Mouse (Mus musculus): ENCODE measurements around the gene B130006D01Rik.
"Not testable (repeated sequence)": the region's sequence is repeated elsewhere in the genome, so short reads cannot be mapped to it uniquely, and the experiment has no call there.

Gene B130006D01Rik

DNA sequence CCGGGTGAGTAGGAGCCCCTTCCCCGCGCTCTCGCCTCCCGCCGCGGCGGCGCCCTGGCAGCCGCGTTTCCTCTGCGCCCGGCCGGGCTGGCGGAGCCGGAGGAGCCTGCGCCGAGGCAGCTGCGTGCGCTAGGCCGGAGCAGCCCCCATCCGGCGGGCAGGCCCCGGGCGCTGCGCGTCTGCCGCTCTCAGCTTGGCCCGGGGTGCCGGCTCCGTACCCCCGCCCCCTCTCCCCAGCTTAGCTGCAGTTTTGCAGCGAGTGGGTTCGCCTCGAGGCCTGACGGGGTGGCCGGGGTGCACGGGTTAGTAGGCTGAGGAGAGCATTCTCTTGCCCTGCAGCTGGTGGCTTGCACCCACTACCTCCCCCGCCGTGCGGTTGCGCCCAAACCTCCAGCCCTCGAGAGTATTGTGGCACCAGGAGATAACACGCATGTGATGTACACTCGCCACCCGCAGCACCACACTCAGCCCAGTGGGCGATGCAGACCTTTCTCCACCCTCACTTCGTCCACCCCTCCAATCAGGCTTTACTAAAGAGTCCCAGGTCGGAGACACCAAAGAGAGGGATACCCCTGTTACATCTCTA is 10.1 kb upstream of the B130006D01Rik start:
- peak; percentile 52 for DNase-seq (ENCODE audit: low spot score)

DNA sequence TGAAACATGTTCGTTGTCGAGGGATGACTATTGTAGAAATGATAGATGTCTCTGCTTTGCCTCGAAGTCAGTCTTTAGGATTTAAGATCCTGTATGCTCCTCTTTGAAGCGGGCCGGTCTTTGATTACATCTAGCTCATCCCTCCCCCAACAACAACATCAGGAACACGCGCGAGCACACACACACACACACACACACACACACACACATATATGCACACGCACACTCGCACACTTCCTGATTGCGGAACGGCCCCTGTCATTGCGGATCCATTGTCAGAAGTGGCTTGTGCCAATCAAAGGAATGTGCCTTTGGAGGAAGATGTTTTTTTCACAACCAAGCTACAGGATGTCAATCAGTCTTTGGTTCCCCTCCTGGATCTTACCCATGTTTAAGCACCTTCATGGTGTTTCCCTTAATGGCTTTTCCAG is 9.6 kb upstream of the B130006D01Rik start:
- no peak for DNase-seq (ENCODE audit: low spot score)

DNA sequence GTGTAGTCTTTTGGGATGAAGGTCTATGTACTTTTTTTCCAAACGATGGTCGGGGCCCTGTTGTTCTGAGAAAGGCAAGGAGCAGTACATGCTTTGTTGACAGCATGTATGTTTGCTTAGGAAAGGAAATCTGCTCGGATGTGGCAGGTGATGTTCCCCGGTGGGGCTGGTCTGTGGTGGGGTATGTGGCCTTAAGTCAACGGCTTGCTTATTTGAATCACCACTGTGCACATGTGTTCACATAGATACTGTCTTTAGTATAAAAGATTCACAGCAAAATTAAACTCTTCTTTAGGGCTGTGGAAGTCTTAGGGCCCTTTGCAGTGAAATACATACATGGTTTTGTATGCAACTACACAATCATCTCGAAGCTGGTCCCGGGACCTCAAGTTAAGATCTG is 9.0 kb upstream of the B130006D01Rik start:
- no peak for DNase-seq (ENCODE audit: low spot score)

DNA sequence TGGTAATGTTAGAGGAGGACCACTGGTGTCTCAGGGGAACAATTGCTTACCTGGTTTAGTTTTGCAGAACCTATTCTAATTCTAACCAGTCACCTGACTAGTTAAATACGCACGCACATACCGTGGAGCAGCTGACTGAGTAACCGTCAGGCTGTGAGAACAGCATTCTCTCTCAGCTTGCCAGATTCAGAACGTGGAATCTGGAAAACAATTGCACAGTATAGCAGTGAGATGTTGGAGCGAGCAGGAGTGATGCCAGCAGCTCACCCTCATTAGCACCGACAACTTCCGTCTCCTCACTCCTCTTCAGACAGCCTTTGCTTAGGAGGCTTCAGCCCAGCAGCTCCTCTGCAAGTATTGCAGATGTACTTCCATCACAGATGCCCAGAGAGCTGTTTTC is 7.3 kb upstream of the B130006D01Rik start:
- no peak for DNase-seq (ENCODE audit: low spot score)

DNA sequence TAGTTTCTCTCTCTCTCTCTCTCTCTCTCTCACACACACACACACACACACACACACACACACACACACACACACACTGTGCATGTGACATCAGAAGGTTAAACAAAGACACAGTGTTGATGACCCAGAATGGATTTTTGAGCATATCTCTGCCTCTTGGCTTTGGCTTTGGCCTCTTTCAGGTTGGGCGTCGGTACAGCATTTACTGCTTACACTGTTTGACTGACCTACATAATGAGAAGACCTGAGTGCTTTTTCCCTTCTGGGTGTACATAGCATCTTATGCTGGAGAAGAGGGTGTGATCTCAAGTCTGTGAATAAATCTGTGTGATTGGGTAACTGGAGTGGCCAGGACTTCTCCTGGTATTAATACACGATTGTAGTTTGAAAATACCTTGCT is 4.0 kb upstream of the B130006D01Rik start:
- DNase-seq (ENCODE audit: low spot score) = no peak

DNA sequence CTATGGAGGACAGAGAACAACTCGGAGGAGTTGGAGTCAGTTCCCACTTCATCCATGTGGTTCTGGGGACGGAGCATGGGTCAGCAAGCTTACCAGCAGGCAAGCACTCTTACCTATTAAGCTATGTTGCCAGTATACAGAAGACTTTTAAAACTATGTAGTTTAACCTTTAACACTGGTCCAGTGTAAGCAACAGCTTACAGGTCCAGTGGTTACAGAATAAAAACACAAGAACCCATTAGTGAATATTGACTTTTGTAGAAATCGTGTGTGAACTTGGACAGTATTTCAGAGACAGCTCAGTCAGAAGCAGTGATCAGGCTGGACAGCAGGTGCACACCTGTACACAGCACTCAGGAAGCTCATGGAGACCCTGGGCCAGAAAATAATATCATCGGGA is 1.1 kb downstream of the B130006D01Rik start:
- no peak for DNase-seq (ENCODE audit: low spot score)

DNA sequence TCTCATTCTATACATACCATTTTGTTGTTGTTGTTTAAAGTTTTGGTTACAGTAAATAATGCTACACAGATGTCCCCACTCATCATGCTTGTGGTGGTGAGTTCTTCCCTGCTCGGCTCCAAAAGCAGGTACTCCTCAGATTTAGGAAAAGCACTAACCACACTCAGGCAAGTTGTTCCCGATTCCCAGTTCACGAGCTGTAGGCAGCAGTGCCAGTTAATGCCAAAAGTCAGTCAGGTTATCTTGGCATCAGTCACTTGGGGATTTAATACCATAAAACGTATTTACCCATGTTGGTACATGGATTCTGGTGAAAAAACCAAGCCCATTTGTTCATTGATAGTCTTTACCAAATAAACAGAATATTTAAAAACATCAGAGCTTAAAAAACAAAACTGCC is 2.8 kb downstream of the B130006D01Rik start:
- no peak for DNase-seq (ENCODE audit: low spot score)

DNA sequence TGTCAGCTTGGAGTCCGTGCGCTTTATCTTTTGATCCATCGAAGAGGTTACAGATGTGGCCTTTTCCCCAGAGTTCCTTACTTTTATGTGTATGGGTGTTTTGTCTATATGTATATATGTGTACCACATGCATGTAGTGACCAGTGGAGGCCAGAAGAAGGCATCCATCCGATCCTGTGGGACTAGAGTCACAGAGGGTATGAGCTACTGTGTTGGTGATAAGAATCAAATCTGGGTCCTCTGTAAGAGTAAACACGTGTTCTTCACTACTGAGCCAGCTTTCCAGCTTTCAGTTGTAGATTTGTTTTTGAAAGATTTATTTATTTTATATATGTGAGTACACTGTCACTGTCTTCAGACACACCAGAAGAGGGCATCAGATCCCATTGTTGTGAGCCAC is 4.6 kb downstream of the B130006D01Rik start:
- no peak for DNase-seq (ENCODE audit: low spot score)

DNA sequence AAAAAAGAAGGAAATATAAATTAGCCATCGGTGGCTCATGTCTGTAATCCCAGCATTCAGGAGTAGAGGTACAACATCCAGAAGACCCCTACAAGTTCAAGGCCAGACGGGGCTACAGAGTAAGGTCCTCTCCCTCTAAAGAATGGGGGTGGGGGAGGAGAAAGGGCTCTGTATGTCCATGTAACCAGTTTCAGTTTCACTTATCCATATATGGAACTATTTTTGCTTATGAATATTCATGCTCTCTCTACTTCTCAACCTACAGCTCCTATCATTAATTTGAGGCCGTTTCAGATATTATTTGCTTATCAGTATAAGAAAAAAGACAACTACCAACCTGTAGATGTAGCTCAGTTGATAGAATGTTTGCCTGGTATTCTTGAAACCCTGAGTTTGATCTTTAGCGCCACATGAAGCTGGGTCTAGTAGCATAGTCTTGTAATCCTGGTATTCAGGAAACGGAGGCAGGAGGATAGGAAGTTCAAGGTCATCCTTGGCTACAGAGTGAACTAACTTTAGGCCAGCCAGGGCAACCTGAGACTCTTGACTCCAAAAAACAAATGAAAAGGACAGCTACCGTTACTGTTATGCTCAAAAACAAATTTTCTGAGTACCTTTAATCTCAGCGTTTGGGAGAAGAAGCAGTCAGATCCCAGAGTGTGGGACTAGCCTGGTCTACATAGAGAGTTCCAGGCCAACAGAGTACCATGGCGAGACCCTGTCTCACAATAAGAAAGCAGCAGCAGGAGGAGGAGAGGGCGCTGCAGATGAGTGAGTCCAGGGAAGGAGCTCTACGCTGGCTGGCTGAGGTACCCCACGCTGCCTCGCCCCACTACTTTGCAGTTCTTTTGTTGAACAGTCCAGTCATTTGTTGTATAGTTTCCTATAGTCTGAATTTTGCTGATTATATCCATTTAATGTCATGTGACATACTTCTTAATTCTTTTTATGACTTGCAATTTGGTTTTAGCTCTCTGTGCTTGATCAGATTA is 5.8 kb downstream of the B130006D01Rik start:
- no peak for DNase-seq (ENCODE audit: low spot score)

DNA sequence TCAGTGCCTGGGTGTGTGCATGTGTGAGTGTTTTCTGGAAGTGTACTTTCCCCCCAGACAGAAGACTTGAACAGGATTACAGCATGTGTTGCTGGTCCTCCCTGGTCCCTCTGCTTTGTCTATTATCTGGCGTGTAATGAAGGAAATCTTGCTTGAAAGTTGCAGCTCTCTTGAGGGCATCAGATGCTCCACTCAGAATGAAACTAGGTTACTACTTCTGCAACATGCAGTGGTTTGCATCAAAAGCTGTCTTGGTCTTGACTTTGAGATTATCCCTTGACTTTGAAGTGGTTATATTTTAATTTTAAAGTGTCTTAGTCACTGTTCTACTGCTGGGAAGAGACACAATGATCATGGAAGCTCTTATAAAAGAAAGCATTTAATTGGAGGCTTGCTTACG is 11.1 kb downstream of the B130006D01Rik start:
- DNase-seq (ENCODE audit: low spot score) = no peak

DNA sequence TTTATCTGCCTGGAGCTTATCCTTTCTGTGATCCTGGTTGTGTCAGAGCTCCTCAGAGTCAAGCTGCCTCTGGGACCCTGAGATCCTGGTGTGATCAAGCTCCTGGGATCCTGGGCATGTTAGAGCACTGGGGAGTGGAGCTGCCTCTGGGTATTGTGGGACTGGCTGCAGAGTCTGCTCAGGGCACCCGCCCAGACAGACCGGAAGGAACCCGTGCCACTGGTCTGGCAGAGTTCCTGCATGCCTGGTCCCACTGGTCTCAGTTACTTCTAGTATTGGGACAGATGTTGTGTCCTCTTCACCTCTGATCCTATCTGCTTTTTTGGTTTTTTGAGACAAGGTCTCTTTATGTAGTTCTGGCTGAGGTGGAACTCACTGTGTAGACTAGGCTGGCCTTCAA is 14.4 kb downstream of the B130006D01Rik start:
- no peak for DNase-seq (ENCODE audit: low spot score)

DNA sequence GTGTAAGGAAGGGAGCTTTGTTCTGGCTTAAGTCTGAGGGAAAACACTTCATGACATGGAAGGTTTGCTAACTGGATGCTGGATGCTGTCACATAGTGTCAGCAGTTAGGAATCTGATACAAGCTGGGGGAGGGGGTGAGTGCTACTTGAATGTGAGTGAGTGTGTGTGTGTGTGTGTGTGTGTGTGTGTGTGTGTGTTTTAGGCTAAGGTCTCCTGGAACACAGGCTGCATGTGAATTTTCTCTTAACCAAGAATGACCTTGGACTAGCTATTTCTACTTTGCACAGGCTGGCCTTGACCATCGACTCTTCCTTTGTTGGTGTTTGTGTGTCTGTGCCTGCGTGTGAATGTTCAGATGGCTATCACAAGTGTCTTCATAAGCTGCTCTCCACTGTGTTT is 21.1 kb downstream of the B130006D01Rik start:
- no peak for DNase-seq (ENCODE audit: low spot score)

DNA sequence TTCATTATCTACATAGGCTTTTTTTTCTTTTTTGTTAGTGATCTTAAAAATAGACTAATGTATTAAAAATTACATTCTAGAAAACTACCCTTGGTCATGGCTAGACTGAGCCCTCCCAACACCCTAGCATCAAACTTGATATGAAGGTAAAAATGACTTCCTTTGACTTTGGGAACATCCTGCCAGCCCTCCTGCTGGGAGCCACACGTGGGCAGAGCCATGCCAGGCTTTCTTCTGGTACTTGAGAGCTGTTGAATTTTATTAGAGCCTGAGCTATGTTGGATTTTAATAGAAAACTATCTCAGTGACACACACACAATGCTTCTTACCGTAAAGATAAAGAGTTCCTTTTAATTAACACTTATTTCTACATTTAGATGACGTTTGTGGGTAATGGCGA is 23.4 kb downstream of the B130006D01Rik start:
- no peak for DNase-seq (ENCODE audit: low spot score)

DNA sequence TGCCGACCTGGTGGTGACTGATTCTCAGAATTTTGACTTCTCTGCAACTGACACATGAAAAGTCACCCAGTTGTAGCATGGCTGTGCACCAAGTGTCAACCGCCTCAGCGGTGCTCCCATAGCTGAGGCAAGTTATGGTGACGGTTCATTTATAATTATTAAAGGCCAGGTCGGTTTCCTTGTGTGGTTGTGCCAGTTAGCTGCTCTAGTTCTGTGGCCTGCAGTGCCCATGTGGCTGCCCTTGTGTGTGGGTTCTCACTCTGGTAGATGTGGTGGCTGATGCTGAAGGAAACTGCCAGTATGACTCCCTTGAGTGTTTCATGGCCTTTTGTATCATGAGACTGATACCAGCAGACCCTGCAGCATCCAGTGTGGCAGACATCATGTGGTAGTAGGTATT is 24.9 kb downstream of the B130006D01Rik start:
- DNase-seq (ENCODE audit: low spot score) = no peak

DNA sequence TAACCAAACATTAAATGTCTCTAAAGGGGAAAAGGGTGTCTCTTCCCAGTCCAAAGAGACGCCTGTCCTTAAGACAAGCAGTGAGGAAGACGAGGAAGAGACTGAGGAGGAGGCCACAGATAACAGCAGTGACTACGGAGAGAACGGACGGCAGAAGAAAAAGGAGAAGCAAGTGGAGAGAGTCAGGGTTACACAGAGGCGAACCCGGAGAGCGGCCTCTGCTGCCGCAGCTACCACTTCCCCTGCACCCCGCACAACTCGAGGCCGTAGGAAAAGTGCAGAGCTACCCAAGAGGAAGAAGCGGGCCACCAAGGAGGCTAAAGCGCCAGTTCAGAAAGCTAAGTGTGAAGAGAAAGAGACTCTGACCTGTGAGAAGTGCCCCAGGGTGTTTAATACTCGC is 26.2 kb downstream of the B130006D01Rik start:
- no peak for DNase-seq (ENCODE audit: low spot score)

DNA sequence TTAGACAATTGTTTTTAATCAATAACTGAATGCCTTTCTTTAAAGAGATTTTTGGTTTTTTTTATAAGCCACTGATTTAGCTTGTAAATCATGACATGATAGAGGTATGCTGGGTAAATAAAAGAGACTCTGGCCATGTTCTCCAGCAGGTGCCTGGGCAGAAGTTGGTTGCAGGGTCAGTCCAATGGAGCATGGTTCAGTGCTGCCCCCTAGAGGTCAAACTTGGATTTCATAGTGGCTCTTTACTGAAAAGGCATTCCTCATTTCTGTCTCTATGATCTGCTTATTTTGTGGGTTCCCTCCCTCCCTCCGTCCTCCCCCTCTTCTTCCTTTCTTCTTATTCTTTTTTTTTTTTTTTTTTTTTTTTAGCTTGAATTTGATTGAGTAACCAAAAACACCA is 27.6 kb downstream of the B130006D01Rik start:
- peak; percentile 38 for DNase-seq (ENCODE audit: low spot score)

DNA sequence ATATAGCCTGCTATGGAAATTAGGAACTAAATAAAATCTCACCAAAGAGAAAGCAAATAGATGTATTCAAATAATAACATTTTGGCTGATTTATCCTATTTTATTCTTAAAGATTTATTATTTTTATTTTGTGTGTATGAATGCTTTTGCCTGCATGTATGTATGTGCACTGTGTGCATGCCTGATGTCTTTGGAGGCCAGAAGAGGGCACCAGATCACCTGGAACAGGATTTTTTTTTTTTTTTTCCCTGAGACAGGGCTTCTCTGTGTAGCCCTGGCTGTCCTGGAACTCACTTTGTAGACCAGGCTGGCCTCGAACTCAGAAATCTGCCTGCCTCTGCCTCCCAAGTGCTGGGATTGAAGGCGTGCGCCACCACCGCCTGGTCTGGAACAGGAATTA is 31.8 kb downstream of the B130006D01Rik start:
- DNase-seq (ENCODE audit: low spot score) = not testable (repeated sequence)

DNA sequence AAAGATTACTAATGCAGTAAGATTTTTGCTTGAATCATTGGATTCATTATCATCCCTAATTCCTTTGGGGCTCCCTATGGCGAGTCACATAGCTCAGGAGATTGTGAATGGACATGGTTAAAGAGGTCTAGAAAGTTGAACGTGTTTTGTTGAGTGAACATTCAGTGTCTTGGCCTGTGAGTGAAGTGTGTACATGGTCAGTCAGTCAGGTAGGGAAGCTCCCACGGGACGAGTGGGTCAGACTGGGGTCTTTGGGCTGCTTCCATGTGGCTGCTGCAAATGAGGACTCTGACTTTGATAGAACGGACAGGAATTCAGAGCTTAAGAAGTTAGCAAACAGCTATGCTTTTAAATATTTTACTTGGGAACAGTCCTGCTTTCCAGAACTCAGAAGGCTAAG is 37.1 kb downstream of the B130006D01Rik start:
- no peak for DNase-seq (ENCODE audit: low spot score)

DNA sequence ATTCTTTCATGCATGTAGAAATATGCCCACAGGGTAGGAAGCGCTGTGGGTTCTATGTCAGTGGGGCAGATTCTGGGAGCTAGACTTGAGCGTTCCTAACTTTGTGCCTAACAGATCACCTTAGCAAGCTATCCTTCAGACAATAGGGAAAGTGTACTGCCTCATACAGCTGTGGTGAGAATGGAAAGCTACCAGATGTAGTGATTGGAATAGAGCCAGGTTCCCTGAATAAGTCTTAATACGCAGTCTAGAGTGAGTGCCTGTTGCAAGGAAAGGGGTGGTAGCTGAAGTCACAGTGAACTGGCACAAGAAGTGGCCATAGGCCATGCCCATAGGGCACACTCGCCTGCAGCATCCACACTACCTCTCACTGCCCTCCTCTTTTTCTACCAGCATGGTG is 39.6 kb downstream of the B130006D01Rik start:
- DNase-seq (ENCODE audit: low spot score) = no peak

DNA sequence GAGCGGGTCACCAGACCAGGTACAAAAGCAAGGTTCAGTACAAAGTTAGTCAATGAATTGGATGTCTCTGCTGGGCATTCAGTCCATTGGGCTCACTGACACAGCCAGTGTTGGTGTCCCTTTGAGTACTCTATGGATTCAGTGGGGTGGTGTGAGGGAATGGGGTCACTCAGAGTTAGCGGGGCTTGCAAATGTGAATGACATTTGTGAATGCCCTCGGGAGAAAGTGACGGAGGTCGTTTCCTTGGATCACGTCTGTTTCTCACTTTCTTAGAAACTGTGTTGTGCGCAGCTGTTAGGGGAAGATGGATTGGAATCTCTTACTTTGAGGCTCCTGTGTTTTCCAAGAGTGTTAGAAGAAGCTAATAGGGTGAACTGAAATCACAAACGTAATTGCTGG is 41.4 kb downstream of the B130006D01Rik start:
- no peak for DNase-seq (ENCODE audit: low spot score)

DNA sequence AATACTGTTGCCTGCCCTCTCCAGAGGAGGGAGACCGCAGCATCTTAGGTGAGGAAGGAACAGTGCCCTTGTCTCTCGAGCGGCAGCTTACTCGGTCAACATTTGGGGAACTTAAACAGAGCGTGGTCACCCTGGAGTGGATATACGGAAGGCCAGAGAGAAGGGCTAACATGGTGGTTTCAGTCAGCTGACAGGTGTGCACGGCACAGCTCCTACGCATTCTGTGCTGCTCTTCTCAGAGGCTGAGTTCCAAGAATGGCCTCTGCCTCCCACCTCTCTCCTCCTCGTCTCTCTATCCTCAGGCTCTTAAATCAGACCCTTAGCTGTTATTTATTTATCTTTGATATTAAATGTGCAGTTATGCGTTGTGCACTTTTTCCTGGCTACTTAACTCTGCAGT is 41.9 kb downstream of the B130006D01Rik start:
- DNase-seq (ENCODE audit: low spot score) = no peak

DNA sequence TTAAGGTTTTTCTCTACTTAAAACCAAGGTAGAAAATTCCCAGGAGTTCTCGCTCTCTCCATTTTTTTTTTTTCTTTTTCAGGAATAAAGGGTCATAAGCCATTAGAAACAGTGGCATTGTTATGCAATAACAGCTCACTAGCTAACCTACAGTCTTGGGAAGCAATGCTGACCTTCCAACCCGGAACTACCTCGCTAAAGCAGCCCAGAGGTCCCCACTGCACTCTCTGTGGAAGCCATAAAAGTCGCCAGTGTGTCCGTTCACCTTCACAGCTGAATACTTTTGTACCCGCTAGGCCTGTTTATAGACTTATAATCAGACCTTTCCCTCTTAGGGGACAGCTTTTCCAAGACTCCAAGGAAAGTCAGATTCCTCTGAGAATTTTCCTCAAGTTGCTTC is 44.9 kb downstream of the B130006D01Rik start:
- DNase-seq (ENCODE audit: low spot score) = no peak

DNA sequence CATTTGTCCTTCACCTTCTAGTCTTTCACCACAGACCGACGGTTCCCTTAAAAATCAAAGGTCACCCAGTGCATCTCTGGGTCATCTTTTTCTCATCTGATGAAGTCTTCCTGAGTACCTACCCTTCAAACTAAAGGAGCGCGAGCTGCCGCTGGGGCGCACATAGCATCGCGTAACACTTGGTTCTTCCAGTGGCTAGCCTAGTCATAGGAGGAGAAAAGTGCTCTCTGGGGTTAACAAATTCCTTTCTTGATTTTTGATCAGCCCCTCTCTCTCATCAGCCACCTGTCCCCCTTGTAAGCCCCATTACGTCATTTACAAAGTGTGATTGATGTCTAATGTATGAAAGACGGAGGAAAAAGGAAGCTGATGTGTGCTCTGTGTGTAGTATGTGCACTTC is 45.8 kb downstream of the B130006D01Rik start:
- no peak for DNase-seq (ENCODE audit: low spot score)

Data from yolk sac, embryonic 10.5 days (tissue).